Mouse (Mus musculus) testis, adult 2 months (tissue): Measurements from ENCODE around the gene Tfeb.

Experiments
- CTCF ChIP-seq: fragments of 200-500 bp; IDR thresholded peaks from 2 replicates; pipeline ENCODE4 v1.5.1; 2012; ENCODE audit warnings: low read depth, mild to moderate bottlenecking, inconsistent platforms, low read length, moderate library complexity; ENCODE audit not compliant: control insufficient read depth, insufficient read depth, insufficient replicate concordance
- POLR2A ChIP-seq: fragments of 200-500 bp; IDR thresholded peaks from 2 replicates; pipeline ENCODE4 v1.6.1; 2012; ENCODE audit warnings: low read depth, mild to moderate bottlenecking, inconsistent platforms, low read length, moderate library complexity; ENCODE audit not compliant: control insufficient read depth

DNA sequence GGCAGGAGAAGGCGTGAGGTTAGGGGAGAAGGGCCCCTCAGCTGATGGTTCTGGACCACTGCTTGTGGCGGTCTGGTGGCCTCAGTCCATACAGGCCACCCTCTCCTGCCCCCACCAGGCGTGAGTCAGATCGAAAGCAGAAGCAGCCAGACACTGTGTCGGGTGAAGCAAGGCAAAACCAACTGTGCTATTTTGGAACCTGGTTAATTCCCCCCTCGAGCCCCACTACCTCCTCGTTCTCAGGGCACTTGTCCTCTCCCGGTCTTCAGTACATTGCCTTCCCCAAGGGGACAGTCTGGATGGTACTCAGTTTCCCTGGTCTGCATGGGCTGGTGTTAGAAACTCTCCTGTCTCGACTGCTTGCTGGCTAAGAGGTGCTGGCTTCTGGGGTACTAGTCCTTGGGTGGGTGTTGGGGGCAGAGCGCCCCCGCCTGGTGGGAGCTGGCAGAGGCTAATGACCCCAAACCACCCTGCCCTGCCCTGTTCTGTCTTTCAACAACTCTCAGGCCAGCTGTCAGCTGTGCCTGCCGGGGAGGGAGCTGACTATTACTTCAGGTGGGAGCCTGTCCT lies 32.0 kb downstream of the Tfeb start:
- TF ChIP-seq POLR2A (no peak), CTCF (no peak)
